Mouse (Mus musculus): Measurements from ENCODE around the gene Sema5b. TPM values are rescaled to one million over a fixed set of nuclear protein-coding genes. Genes with fewer than 3 reads are reported as not detected.

The Sema5b gene
- polyA plus RNA-seq, 1 experiment: not detected

GRCm38 (mm10) chr16:35568225-35568880 lies 27.4 kb downstream of the Sema5b start:
- Histone ChIP-seq H3K4me1 (ENCODE audit: control insufficient read depth, insufficient read depth, low read length) (peaks cover 13% of the 10 kb centered on the region), H3K27ac (ENCODE audit: insufficient read depth, low read depth, low read length) (no peak overlapping the region), H3K4me3 (ENCODE audit: insufficient read depth, low read depth, low read length) (no peak overlapping the region)
- TF ChIP-seq CTCF (IDR thresholded peaks at IDR 0.05; ENCODE audit: insufficient read depth, low read depth, low read length): no peak
- no peak for TF ChIP-seq POLR2A (IDR thresholded peaks at IDR 0.05; ENCODE audit: insufficient read depth, low read depth, low read length)
- 86% methylated on average over 15 of the region's 15 CpGs for WGBS

GRCm38 (mm10) chr16:35569347-35569746 lies 28.4 kb downstream of the Sema5b start:
- 83% methylated on average over 2 of the region's 2 CpGs for WGBS
- peaks cover 13% of the 10 kb centered on the region for H3K4me1 ChIP-seq (ENCODE audit: control insufficient read depth, insufficient read depth, low read length)
- no peak overlapping the region for H3K27ac ChIP-seq (ENCODE audit: insufficient read depth, low read depth, low read length)
- no peak overlapping the region for H3K4me3 ChIP-seq (ENCODE audit: insufficient read depth, low read depth, low read length)
- TF ChIP-seq POLR2A (IDR thresholded peaks at IDR 0.05; ENCODE audit: insufficient read depth, low read depth, low read length): no peak
- no peak for TF ChIP-seq CTCF (IDR thresholded peaks at IDR 0.05; ENCODE audit: insufficient read depth, low read depth, low read length)

DNA sequence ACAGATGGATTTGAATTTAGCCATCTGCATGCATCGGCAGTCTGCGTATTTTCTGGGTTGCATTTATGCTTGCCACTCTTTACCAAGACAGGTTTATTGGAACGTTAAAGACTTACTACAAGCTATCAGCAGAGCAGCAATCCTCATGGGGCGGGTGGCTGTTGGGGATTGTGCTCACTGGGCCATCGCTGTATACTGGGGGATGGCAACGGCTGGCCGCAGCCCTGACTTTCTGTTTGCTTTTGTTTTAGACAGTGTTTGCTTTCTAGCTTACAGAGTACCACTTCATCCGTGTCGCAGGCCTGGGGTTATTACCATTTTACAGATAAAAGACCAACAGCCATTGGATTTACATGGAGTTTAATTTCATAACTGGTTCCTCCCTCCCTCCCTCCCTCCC lies 28.8 kb downstream of the Sema5b start:
- Histone ChIP-seq H3K4me3 (ENCODE audit: insufficient read depth, low read depth, low read length) (no peak overlapping the region), H3K27ac (ENCODE audit: insufficient read depth, low read depth, low read length) (no peak overlapping the region), H3K4me1 (ENCODE audit: control insufficient read depth, insufficient read depth, low read length) (peaks cover 9% of the 10 kb centered on the region)
- 68% methylated on average over 9 of the region's 9 CpGs for WGBS
- TF ChIP-seq POLR2A (IDR thresholded peaks at IDR 0.05; ENCODE audit: insufficient read depth, low read depth, low read length) (no peak), CTCF (IDR thresholded peaks at IDR 0.05; ENCODE audit: insufficient read depth, low read depth, low read length) (no peak)

- peaks cover 7% of the 10 kb centered on the region for H3K4me1 ChIP-seq (ENCODE audit: control insufficient read depth, insufficient read depth, low read length)
- no peak overlapping the region for H3K27ac ChIP-seq (ENCODE audit: insufficient read depth, low read depth, low read length)
- 0 out of 2 replicates have a peak overlapping the region, but pooled peaks have one; percentile 15 for H3K4me3 ChIP-seq (ENCODE audit: insufficient read depth, low read depth, low read length)
- TF ChIP-seq POLR2A (IDR thresholded peaks at IDR 0.05; ENCODE audit: insufficient read depth, low read depth, low read length) (no peak), CTCF (IDR thresholded peaks at IDR 0.05; ENCODE audit: insufficient read depth, low read depth, low read length) (no peak)
- WGBS: 23% methylated on average over 12 of the region's 12 CpGs
These were observed 29.7 kb downstream of the Sema5b start for GRCm38 (mm10) chr16:35570627-35571026.

DNA sequence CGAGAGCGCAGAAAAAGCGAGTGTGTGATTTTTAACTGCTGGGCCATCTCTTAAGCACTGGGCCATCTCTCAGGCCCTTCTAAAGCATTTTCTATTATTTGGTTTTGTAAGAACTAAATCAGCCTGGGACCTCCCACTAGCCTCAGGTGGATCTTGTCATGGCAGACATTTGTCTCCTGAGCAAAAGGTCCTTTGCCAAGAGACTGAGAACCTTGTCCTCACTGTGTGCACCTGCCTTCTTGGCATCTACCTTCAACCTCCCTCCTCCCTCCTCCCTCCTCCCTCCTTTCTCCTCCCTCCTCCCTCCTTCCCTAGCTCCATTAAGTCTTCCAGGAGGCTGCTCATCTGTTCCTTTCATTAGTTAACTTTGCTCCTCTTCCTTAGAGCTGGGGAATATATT lies 32.6 kb downstream of the Sema5b start:
- over 99% methylated on average over 3 of the region's 3 CpGs for WGBS
- Histone ChIP-seq H3K27ac (ENCODE audit: insufficient read depth, low read depth, low read length) (no peak overlapping the region), H3K4me3 (ENCODE audit: insufficient read depth, low read depth, low read length) (no peak overlapping the region), H3K4me1 (ENCODE audit: control insufficient read depth, insufficient read depth, low read length) (peaks cover 7% of the 10 kb centered on the region)
- no peak for TF ChIP-seq POLR2A (IDR thresholded peaks at IDR 0.05; ENCODE audit: insufficient read depth, low read depth, low read length)
- no peak for TF ChIP-seq CTCF (IDR thresholded peaks at IDR 0.05; ENCODE audit: insufficient read depth, low read depth, low read length)

- H3K4me3 ChIP-seq (ENCODE audit: insufficient read depth, low read depth, low read length): no peak overlapping the region
- 79% methylated on average over 11 of the region's 11 CpGs for WGBS
- TF ChIP-seq POLR2A (IDR thresholded peaks at IDR 0.05; ENCODE audit: insufficient read depth, low read depth, low read length): no peak
- TF ChIP-seq CTCF (IDR thresholded peaks at IDR 0.05; ENCODE audit: insufficient read depth, low read depth, low read length): no peak
- peaks cover 5% of the 10 kb centered on the region; the same call in 1 of the 2 replicates for H3K4me1 ChIP-seq (ENCODE audit: control insufficient read depth, insufficient read depth, low read length)
- H3K27ac ChIP-seq (ENCODE audit: insufficient read depth, low read depth, low read length): no peak overlapping the region
These were observed 36.4 kb downstream of the Sema5b start for GRCm38 (mm10) chr16:35577181-35577941.

DNA sequence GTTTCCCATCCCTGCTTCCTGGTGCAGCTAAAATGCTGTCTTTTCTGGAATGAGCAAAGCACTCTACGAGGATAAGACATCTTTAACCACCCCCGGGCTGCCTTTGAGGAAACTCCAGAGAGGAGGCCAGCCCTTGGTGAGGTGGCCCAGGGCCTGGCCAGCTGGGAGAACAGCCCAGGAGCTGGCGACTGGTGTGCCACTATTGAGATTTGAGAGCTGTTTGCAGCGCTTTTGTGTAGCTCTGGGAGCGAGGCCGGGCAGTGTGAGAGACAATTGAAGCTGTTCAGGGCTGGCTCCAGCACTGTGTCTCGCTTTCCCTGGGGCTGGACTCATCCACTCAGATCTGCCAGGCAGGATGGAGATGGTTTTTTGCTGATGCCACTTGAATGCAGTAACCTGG lies 40.4 kb downstream of the Sema5b start:
- Histone ChIP-seq H3K27ac (ENCODE audit: insufficient read depth, low read depth, low read length) (no peak overlapping the region), H3K4me3 (ENCODE audit: insufficient read depth, low read depth, low read length) (no peak overlapping the region), H3K4me1 (ENCODE audit: control insufficient read depth, insufficient read depth, low read length) (peaks cover 9% of the 10 kb centered on the region; the same call in 1 of the 2 replicates)
- TF ChIP-seq POLR2A (IDR thresholded peaks at IDR 0.05; ENCODE audit: insufficient read depth, low read depth, low read length): no peak
- no peak for TF ChIP-seq CTCF (IDR thresholded peaks at IDR 0.05; ENCODE audit: insufficient read depth, low read depth, low read length)
- WGBS: 54% methylated on average over 7 of the region's 7 CpGs

GRCm38 (mm10) chr16:35583551-35584080 lies 42.7 kb downstream of the Sema5b start:
- 79% methylated on average over 4 of the region's 4 CpGs for WGBS
- H3K4me1 ChIP-seq (ENCODE audit: control insufficient read depth, insufficient read depth, low read length): peaks cover 27% of the 10 kb centered on the region
- no peak overlapping the region for H3K27ac ChIP-seq (ENCODE audit: insufficient read depth, low read depth, low read length)
- TF ChIP-seq CTCF (IDR thresholded peaks at IDR 0.05; ENCODE audit: insufficient read depth, low read depth, low read length) (no peak), POLR2A (IDR thresholded peaks at IDR 0.05; ENCODE audit: insufficient read depth, low read depth, low read length) (no peak)
- H3K4me3 ChIP-seq (ENCODE audit: insufficient read depth, low read depth, low read length): no peak overlapping the region

DNA sequence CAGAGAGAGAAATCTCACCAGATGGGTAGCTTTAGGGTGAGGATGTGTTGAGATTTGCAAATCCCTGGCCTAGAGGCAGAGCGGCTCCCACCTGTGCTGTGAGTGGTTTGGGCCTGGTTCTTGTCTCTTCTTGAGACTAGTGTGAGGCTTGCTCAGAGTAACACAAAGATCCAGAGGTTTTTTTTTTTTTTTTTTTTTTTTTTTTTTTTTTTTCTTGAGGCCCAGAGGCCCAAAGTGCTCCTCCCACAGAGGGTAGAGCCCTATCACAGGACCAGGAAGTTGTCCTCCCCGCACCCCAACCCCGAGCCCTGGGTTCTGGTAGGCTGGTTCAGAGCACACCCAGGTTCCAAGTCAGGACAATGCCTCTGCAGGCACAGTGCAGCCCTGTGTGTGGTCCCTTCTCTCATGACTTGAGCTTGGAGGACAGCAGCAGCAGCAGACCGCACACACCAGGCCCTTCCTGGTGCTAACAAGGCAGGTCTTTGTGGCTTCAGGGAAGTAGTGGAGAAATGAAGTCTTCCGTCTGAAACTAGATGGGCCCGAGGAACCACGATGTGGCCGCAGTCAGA lies 44.3 kb downstream of the Sema5b start:
- Histone ChIP-seq H3K4me3 (ENCODE audit: insufficient read depth, low read depth, low read length) (no peak overlapping the region), H3K27ac (ENCODE audit: insufficient read depth, low read depth, low read length) (no peak overlapping the region), H3K4me1 (ENCODE audit: control insufficient read depth, insufficient read depth, low read length) (peaks cover 30% of the 10 kb centered on the region)
- 81% methylated on average over 8 of the region's 8 CpGs for WGBS
- TF ChIP-seq CTCF (IDR thresholded peaks at IDR 0.05; ENCODE audit: insufficient read depth, low read depth, low read length) (no peak), POLR2A (IDR thresholded peaks at IDR 0.05; ENCODE audit: insufficient read depth, low read depth, low read length) (no peak)
